Mouse (Mus musculus): ENCODE measurements around the gene Cpt1a.

Gene Cpt1a

DNA sequence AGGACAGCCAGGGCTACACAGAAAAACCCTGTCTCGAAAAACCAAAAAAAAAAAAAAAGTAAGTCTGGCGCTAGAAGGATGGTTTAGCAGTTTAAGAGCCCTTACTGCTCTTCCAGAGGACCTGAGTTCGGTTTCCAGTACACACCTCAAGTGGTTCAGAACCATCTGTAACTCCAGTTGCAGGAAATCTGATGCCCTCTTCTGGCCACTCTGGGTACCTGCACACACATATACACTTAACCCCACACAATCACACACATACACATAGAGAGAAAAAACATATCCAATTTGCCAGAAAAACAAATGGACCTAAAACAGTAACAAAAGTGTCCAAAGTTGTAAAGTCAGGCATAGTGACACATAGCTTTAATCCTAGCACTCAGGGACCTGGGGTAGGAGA is 43.0 kb downstream of the Cpt1a start:
- no peak for DNase-seq (ENCODE audit: inconsistent ontology term)

DNA sequence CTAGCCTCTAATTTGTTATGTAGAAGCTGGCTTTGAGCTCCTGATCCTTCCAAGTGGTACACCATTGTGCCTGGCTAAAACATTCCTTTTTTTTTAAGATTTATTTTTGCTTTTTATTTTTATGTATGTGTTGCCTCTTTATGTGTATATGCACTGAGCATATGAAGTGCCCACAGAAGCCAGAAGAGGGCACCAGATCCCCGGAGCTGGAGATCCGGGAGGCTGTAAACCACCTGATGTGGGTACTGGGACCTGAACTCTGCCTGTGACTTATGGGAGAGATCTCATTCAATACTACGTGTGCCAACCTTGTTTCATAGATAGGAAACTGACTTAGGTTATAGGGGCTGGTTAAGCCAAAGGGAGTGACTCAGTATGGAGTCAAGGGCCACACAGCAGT is 46.1 kb downstream of the Cpt1a start:
- DNase-seq (ENCODE audit: inconsistent ontology term): no peak

- no peak for DNase-seq (ENCODE audit: inconsistent ontology term)
These were observed 51.2 kb downstream of the Cpt1a start for GRCm38 (mm10) chr19:3373380-3373779.

DNA sequence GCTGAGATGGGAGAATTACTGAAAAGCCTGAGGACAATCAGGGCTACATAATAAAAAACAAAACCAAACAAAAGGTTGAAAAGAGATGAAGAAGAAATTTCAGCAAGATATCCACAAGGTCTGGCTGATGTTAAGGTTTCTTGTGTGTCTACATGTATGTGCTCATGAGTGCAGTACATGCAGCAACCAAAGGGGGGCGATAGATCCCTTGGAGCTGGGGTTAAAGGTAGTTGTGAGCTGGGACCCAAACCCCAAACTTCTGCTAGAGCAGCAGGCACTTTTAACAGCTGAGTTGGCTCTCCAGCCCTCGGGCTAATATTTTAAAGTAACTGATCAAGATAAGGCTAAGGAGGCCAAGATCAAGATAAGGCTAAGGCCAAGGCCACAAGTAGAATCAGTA is 51.9 kb downstream of the Cpt1a start:
- no peak for DNase-seq (ENCODE audit: inconsistent ontology term)

- no peak for DNase-seq (ENCODE audit: inconsistent ontology term)
These were observed 53.9 kb downstream of the Cpt1a start for GRCm38 (mm10) chr19:3375945-3376495.

GRCm38 (mm10) chr19:3376966-3377715 is 55.0 kb downstream of the Cpt1a start:
- DNase-seq (ENCODE audit: inconsistent ontology term): no peak

GRCm38 (mm10) chr19:3378614-3379013 is 56.5 kb downstream of the Cpt1a start:
- no peak for DNase-seq (ENCODE audit: inconsistent ontology term)

- DNase-seq (ENCODE audit: inconsistent ontology term): no peak
These were observed 65.9 kb downstream of the Cpt1a start for GRCm38 (mm10) chr19:3388061-3388460.

GRCm38 (mm10) chr19:3388629-3389057 is 66.5 kb downstream of the Cpt1a start, which contains the start of gene Tesmin:
TSS of gene Tesmin (plus strand) at chr19:3388857.
- DNase-seq (ENCODE audit: inconsistent ontology term): peak; percentile 98

DNA sequence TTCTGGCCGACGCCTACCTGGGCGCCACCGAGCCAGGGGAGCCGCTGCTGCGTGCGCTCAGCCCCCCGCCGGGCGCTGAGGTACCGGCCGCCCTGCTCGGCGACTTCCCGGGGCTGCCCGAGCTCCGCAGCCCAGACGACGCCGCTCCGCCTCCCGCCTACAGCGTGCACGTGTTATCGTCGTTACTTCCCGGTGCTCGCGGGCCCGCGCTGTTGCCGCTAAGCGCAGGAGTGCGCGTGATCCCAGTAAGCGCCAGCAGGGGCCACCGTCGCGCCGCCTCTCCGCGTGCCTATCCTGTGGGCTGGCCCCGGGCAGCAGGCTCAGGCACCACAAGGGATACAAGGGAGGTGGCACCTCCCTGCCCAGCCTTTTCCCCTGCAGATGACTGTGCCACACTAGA is 67.0 kb downstream of the Cpt1a start:
- peak; percentile 93 for DNase-seq (ENCODE audit: inconsistent ontology term)

GRCm38 (mm10) chr19:3392384-3392783 is 70.2 kb downstream of the Cpt1a start:
- DNase-seq (ENCODE audit: inconsistent ontology term): no peak

- DNase-seq (ENCODE audit: inconsistent ontology term): peak; percentile 58
These were observed 72.1 kb downstream of the Cpt1a start for GRCm38 (mm10) chr19:3394216-3394615.

GRCm38 (mm10) chr19:3400057-3400456 is 77.9 kb downstream of the Cpt1a start:
- DNase-seq (ENCODE audit: inconsistent ontology term): no peak

- no peak for DNase-seq (ENCODE audit: inconsistent ontology term)
These were observed 79.4 kb downstream of the Cpt1a start for GRCm38 (mm10) chr19:3401504-3401903.

DNA sequence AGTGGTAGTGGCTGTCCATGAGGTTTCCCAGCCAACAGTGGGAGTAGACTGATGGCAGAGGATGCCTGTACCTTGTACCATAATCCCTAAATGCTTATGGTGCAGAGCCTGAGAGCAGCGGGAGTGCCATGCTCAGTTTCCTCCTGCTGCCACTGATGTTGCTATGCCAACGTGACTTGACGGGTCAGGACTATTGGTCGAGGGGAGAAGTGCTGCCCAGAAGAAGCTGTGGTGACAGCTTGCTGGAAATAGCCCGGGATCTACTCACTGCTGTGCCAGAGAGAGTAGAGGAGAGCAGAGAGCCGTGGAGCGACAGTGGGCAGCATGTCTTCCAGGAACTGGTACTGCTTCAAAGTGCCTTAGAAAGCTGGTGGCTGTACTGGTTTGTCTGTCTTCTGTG is 79.8 kb downstream of the Cpt1a start:
- no peak for DNase-seq (ENCODE audit: inconsistent ontology term)

DNA sequence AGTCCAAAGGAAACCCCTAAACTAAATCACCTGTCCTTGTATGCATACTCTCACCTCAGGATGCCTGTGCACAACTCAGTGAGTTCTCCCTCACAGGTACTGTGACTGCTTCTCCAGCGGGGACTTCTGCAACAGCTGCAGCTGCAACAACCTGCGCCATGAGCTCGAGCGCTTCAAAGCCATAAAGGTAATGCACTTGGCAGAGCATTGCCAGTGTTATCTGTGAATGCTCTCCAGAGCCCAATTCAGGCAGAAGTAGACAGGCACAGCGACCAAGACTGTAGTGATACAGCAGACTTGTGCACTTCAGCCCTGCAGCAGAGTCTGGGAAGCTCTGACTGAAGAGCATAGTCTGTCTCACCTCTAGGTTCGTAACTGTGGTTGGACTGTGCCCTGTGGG is 80.3 kb downstream of the Cpt1a start:
- DNase-seq (ENCODE audit: inconsistent ontology term): no peak

DNA sequence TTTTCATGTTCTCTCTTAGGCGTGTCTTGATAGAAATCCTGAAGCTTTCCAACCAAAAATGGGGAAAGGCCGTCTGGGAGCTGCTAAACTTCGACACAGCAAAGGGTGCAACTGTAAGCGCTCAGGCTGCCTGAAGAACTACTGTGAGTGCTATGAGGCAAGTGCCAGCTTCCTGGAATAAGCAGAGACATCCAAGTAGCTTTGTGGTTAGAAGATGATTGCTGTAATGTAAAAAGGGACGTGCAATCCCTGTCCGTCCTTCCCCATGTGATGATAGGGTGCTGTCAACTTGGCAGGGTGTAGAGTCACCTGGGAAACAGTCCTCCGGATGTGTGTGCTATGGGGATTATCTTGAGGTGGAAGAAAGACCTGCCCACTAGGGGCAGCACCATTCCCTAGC is 81.9 kb downstream of the Cpt1a start:
- DNase-seq (ENCODE audit: inconsistent ontology term): no peak

DNA sequence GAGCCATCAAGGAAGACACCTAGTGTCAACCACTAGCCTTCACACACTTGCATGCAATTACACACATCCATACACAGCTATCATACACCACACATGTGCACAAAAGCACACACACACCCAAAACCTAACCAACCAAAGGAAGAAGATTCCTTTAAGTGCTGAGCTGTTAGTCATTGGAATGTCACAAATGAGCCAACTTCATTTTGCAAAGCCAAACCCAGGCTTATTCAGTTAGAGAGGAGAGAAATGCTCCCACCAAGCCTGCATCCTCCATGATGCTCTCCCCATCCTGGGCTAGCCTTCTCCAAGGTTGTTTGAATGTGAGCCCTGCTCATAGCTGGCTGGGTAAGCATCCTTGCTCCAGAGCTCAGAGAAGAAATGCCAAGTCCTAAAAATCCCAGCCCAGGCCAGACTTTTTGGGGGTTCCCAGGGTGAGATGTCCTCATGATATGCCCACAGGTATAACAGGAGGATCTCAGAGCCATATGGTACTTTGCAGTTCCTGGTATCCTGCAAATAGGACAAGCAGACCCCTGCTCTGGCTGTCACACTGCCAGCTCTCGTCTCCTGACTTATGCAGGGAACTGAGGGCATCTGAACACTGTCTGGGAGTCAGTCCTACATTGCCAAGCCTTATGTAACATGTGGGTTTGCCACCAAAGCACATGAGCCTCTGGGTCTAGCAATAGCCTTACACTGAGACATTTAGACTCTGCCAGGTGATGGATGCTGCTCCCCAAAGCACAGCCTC is 83.6 kb downstream of the Cpt1a start:
- peak; percentile 64 for DNase-seq (ENCODE audit: inconsistent ontology term)

- DNase-seq (ENCODE audit: inconsistent ontology term): peak; percentile 35
These were observed 92.2 kb downstream of the Cpt1a start, which contains the start of gene Gal for GRCm38 (mm10) chr19:3414268-3414733. TSS of gene Gal (minus strand) at chr19:3414544.

DNA sequence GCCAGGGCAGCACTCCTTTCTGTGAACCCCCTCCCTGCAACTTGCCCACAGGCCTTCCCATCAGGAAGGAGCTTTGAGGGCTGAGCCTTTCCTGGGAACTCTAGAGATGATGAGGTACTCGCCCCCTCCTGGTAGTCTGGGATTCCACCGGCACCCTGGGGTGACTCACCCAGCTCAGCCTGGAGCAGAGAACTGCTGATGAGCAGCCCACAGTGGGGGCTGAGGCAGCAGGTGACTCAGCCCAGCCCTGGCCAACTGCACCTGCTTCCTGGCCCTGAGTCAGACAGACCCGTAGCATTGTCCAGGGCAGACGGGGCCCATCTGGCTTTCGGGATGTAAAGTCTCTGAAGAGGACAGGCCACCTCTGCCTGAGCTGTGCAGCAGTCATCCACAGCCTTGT is 97.1 kb downstream of the Cpt1a start:
- peak; percentile 85 for DNase-seq (ENCODE audit: inconsistent ontology term)

DNA sequence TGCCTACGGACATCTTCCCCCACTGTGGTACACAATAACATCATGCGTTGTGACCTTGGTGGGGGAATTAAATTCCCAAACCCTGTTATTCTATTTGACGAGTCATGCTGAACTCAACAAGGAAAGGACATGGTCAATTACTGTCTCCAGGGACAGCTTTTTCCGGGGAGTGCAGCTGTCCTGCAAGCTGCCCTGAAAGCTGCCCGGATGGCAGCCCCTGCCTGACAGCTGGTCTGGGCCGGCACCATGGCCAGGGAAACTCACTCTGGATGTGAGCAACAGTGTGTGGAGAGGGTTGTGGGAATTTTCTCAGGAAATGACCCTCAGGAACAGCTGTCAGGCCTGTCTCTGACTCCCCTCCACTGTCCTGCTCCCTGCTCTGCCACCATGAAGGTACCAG is 100.4 kb downstream of the Cpt1a start:
- no peak for DNase-seq (ENCODE audit: inconsistent ontology term)

GRCm38 (mm10) chr19:3422981-3423380 is 100.8 kb downstream of the Cpt1a start:
- DNase-seq (ENCODE audit: inconsistent ontology term): no peak

DNA sequence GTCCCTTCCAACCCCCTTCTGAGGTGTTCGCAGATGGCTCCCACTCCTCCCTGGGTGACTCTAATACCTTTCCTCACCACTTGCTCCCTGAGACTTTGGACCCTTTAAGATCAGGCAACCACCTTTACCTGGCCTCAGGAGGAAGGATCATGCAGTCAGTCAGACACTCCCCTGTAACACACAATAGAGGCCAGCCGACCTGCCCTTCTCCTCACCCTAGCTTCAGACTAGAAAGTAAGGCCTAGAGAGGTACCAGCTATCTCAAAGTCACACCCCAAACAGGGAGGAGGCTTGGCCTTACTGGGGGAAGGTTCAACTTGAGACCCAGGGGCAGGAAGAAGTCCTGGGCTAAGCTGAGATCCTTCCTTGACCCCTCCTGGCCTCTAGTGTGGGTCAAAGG is 102.1 kb downstream of the Cpt1a start:
- no peak for DNase-seq (ENCODE audit: inconsistent ontology term)

All from Muller cell, postnatal 12 days (primary cell).